Mouse (Mus musculus): ENCODE data around the gene Apoe.
"Not testable (repeated sequence)": the region's sequence is repeated elsewhere in the genome, so short reads cannot be mapped to it uniquely, and the experiment has no call there.

Apoe gene

DNA sequence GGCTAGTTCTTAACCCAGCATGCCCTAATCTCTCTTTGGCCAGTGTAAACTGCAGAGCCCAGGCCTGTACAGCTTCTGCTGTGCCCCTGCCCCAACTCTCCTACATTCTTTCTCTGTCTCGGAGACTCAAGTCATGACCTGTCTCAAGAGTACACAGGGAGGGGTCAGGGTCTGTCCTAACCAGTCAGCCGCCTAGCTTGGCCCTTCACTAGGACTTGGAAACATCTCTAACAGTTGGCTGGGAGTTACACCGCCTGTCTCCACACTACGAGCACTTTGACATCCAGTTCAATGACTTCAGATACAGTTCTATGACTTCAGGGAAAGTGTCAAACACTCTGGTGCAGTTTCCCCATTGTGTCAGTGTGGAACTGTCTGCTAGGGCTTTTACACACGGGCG, 7.6 kb downstream of the Apoe start:
- DNase-seq: no peak

DNA sequence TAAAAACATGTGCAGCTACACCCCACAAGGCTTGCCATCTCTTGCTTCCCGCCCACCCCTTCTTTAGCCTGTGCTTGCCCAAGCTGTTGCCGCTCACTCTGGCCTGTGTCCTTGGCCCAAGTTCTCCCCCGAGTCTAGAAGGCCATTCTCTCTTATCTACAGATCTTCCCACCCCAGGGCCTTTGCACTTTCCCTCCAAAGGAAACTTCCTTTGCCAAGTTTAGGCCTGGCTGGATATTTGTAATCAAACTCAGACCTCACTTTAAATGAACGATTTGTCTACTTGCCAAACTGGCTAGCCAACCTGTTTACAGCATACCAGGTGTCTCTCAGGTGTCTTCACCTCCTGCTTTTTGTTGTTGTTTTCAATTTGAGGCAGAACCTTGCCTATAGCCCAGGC, 8.1 kb downstream of the Apoe start:
- no peak for DNase-seq

DNA sequence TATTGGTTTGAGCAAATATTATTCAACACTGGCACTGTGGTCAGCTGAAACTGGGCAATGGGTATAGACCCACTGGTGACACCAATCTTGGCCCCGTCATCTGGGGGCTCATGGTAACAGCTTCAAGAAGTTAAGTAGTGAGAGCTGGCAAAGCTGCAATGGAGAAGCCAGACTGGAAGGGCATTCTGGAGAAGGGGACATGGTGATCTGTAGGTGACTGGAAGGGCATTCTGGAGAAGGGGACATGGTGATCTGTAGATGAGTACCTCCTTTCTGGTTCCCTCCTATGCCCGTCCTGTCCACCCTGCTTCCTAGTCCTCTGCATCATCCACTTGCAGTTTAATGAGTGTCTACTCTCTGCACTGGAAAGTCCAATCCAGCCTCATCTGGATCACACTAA, 10.4 kb downstream of the Apoe start:
- no peak for DNase-seq

DNA sequence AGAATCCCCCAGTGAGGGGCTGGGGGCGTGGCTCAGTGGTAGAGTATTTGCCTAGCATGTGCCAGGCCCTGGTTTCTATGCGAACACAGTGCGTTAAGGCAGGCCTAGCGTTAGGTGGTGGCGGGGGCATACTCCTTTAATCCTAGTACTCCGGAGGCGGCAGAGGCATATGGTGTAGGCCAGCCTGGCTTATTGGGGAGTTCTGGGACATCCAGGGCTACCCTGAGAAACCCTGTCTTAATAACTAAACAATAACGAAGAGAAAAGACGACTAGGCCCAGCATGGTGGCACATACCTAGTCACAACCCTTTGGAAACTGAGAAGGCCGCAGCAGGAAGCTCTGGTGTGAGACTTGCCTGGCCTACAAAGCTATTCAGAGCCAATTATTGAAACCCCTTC, 10.9 kb downstream of the Apoe start:
- no peak for DNase-seq

DNA sequence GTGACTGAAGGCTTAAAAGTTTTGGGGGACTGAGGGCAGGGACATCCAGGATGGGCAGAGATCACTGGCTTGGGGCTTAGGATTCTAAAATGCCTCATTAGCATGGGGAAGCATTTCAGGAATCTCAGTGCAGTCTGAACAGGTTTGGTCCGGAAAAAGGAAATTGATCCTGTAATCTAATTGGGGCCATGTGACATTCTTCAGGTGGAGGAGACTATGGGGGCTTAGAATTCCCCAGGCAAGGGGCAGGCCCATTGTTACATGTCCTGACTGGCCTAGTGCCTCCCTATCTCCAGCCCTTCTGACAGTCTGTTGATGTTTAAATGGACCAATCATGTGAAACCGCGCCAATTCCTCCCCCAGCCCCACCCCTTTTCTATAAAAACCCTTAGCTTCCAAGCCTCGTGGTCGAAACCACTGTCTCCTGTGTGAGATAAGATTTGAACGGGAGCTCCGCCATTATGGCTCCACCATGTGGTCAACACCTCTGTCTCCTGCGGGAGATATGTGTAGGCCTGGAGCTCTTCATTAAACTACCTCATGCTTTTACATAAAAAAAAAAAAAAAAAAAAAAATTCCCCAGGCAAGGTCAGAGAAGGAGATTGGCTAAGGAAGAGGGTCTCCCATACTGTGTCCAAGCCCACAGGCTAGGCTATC, 11.9 kb downstream of the Apoe start:
- DNase-seq: not testable (repeated sequence)

DNA sequence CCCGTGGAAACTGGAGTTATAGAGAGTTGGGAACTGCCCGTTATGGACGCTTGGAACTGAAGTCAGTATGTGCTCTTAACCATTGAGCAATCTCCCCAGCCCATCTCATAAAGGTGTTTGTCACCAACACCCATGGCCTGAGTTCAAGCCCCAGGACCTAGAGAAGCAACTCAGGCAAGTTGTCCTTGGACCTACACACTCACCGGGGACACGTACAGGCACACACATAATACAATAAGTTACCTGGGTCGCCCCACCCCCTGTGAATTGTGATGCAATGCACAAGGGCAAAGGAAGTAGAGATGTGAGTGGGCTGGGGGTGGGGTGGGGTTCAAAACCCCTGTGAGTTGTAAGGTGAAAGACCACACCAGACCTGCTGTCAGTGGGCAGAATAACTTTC, 12.5 kb downstream of the Apoe start:
- no peak for DNase-seq

DNA sequence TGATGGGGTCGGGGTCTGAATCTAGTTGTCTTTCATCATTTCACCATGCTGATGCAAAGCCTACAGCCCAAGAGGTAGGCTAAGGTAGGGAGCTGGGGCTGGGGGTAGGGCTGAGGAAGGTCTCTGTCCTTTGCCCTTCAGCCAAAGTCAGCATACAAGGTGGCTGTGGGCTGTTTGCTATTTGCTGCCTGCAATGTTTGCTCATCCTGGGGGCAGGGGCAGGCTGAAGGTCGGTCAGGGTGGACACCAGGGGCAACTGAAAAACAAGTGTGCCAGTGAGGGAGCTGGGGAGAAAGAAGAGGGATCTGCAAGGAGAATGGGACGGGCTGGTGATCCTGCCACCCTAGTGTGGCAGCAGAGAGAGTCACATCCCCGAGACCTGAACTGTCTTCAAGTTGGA, 13.6 kb downstream of the Apoe start:
- DNase-seq: no peak

DNA sequence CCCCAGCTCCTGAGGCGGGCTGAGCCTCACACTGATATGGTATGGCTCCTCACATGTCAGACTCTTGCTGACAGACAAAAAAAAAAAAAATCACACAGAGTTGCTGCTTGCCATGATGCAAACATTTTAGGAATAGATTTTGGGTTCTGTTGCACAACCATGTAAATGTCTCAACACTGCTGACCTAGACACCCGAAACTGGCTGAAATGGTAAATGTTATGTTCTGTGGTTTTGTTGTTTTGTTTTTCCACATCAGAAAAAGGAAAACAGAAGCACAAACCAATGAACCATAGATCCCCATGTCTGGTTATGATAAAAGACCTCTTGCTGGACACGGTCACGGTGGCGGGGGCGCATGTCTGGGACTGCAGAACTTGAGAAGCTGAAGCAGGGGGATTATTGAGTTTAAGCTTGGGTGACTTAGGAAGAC, 15.2 kb downstream of the Apoe start:
- DNase-seq: no peak

DNA sequence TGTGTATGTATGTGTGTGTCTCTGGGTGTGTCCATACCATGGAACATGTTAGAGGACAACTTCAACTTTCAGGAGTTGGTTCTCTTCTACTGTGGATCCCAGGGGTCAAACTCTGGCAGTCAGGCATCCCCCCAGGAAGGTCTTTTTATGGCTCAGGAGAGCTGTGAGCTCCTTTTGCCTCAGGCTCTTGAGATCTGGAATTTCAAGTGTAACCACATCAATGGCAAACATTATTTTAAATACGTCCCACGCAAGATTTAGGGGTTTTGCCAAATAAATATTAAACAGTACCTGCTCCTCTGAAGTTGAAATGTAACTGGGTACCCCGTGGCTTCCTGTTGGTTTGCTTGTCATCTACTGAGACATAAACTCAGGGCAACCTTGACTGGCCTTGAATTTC, 16.0 kb downstream of the Apoe start:
- no peak for DNase-seq

DNA sequence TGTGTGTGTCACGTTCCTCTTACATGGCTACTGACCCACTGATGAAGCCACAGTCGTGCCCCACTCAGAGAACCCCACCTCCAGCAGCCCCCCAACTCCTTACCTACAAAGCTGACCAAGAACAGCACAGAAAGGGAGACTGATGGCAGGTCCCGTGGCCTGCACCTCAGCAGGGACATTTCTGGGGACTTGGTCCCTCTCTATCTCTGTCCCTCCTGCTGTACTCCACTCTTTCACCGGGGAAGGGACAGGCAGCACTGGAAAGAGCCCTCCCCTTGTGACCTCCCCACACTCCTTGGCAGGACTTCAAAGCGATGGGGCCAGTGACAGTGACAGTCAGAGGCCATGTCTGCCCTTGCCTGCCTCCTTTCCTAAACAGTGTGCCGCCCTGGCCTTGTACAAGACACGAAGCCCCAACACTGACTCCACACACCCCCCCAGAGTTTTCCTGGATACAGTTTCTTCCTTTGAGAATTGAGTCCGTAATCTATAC, 17.7 kb downstream of the Apoe start, which contains the start of the genes Gm44805 and Apoc4:
Gene Gm44805 (minus strand): TSS at position 222 of the 493 bp plus-strand sequence.
Gene Apoc4 (minus strand): TSS at position 278 of the 493 bp plus-strand sequence.
- no peak for DNase-seq

DNA sequence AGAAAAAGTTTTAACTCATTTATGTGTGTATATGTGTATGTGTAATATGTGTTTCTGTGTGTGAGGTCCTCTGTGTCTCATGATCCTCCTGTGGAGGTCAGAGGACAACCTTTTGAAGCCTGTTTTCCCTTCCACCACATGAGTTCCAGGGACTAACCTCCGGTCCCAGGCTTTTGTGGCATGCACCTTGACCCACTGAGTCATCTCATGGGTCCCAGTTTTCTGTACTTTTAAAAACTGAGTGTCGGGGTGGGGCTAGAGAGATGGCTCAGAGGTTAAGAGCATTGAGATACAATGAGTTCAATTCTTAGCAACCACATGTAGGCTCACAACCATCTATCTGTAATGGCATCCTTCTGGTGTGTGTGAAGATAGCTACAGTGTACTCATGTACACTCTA, 18.3 kb downstream of the Apoe start:
- DNase-seq: no peak

DNA sequence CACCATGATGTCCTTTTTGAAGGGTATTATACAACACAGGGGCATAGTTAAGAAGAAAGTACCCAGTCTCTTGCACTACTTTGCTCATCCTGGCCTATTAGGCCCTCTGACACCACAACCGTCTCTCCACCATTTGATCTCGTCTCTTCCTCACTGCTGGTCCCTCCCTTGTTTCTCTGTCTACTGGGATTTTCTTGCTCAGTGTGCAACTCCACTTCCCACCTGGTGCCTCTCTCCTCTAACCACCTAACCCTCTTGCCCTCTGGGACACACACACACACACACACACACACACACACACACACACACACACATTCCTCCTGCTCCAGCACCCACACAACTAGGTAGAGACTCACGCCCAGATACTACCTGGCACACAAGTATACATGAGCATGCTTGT, 20.1 kb downstream of the Apoe start:
- DNase-seq: no peak

DNA sequence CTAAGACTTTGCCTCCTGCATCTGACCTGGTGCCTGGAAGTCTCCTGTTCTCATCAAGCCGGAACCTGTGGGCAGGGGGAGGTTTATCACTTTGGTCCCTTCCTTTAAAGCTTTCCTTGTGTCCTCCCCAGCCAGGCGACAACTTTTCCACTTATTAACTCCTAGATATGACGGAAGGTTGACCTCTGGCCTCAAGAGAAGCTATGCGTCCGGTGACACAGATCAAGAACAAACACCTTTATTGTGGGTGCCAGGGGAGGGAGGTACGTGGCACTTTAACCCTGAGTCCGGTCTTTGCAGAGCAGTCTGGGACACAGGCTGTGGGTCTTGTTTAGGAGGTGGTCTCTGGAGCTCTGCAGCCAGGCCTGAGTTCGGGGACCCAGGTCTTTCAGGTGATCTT, 21.1 kb downstream of the Apoe start, which contains the start of gene Apoc2:
Gene Apoc2 (minus strand): TSS at position 70 of the 400 bp plus-strand sequence.
- DNase-seq: no peak

DNA sequence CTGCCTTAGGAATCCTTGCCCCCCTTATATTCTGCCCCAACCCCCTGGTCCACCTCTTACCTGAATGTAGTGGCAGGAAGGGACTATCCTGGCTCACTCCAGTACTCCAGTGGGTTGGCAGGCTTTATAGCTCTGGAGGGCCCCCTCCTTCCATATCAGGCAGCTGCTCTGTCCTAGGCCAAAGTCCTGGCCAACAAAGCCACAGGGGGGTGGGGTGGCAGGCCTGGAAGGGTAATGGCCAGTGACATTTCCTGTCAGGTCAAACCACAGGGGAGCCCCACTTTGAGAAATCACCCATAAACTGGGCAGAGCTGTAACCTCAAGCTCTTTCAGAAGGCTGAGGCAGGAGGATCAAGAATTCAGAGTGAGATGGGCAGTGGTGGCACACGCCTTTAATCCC, 22.3 kb downstream of the Apoe start:
- no peak for DNase-seq

DNA sequence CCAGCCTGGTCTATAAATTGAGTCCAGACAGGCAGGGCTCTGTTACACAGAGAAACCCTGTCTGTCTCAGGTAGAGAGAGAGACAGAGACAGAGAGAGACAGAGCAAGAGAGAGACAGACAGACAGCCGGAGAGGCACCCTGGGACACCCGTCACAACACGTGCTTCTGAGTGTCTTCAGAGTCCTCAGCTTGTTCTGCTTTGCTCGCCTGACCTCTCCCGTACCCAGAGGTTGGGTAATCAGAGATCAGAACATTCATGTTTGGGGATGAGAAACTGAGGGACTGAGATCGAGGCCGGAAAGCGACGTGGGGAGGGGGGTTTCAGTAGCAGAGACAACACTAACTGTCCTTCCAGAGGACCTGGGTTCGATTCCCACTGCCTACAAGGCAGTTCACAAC, 23.2 kb downstream of the Apoe start:
- DNase-seq: no peak

DNA sequence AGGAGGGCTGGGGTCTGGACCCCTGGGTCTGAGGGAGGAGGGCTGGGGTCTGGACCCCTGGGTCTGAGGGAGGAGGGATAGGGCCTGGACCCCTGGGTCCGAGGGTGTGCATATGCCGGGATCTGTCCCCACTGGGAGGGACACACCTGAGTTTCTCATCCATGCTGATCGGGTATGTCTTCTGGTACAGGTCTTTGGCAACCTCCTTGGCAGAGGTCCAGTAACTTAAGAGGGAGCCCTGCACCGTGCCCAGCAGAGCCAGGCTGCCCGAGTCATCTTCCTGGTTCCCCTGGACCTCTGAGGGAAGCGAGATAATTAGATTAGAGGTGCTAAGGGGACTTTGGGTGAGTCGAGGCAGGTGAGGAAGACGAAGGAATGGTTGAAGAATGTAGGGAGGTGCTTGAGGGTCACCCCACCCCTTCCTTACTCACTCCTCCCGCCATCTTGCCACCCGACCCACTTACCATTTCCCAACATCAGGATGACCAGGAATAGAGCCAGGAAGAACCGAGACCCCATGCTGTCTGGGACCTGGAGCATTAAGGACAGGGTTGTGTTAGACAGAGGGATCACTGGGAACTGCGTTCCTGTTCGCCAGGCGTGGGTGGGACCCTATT, 25.8 kb downstream of the Apoe start:
- DNase-seq: peak; percentile 11

DNA sequence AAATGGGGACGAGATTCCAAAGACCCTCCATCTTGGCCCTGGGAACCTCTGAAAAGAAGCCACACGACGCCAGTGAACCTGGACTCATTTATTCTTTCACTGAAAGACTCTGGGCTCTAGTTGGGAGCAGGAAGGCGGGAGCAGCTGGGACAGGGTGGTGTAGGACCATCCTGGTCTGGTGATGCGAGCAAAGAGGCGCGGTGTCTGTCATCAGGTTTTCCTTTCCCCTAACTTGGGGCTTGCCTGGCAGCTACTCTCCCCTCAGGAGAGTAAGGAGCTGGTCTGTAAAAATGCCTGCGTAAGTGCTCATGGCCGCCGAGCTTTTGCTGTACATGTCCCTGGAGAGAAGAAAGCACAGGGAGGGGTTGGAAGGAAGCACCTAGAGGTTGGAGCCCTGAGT, 27.5 kb downstream of the Apoe start:
- no peak for DNase-seq

DNA sequence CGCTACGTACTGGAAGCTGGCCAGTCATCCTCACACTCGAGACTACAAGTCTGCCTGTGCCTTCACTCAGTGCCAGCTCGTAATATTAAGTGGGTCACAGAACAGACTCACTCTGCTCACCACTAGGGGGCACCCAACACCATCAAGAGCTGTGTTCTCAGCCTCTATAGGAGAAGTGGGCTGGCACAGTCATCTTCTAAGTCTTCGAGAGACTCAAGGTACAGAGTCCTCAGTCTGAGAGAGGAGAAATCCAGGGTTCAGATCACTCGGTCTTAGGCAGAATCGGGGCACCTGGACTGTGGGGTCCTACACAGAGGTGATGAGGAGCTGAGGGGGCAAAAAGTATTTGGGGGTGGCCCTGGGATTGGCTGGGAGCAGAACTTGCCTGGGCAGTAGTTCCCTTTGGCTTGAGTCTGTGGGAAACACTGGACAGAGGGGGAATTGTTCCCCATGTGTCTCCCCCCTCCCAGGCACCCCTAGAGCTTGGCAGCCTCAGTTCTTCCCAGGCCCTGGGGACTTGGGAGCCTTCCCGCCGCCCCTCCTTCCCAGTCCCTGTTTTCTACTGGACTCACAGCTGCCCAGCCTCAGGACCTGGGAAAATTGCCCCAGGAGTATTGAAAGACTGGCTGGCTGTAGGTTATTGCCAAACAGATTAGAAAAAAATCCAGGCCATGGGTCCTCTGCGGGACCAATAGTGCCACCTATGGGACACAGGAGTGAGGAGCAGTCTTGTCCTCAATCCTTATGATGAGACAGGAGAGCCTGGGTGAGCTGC, 29.9 kb downstream of the Apoe start:
- peak; percentile 96 for DNase-seq

DNA sequence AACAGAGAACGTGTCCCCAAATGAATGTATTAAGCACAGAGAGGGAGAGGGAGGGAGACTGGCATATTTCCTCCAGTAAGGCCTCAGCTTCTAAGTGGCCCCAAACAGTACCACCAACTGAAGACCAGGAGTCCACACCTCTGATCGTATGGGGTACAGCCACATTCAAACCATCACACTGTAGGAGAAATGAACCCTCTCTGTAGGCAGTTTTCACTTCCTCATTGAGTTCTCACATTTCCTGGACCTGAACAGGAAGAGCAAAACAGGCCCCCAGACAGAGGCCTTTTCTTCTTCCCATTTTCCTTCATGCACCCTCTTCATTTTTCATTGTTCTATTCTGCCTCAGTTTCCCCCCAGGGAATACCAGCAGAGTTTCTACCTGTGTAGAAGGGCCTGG, 31.6 kb downstream of the Apoe start:
- DNase-seq: no peak

DNA sequence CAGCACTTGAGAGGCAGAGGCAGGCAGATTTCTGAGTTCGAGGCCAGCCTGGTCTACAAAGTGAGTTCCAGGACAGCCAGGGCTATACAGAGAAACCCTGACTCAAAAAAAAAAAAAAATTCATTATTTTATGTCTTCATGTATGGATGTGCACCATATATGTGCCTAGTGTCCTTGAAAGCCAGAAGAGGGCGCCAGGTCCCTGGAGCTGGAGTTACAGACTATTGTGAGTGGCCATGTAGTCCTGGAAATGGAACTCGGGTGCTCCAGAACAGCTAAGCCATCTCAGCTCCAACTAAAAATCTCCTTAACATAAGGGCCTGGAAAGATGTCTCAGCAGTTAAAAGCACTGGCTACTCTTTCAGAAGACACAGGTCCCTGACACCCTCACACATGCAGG, 32.2 kb downstream of the Apoe start:
- no peak for DNase-seq

DNA sequence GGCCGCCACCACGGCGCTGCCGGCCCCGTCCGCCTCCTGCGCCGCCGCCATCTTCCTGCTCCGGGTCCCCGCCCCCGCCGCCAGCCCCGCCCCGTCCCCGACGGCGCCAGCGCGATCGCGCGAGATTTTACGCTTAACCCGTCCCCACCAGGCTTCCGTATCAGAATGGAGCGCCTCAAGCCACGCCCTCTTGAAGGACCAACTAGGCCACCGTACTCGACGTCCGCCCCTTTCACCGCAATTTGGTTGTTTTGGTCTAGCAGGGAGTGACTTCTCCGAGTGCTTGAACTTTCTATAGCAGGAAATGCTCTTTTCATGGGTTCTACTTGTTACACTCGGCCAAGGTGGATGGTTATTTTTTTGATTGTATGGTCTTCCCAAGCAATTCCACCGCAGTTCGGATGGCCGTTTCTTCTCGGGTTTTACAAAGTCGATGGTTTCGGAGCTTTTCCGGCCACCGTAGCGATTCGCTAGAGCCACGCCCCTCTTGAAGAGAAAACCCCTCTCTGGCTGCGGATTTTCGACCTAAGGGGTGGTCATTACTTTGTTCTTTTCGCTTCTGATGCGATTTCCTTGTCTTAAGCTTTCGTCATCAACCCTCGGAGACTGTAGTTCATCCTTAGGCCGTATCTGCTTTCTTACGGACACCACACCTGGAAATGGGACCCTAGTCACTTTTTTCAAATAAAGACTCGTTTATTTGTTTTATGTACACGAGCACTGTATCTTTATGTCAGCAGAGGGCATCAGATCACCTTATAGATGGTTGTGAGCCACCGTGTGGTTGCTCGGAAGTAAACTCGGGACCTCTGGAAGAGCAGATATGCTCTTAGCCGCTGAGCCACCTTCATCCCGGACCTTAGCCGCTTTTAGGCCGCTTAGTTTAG, 33.8 kb downstream of the Apoe start, which contains the start of gene Clptm1:
Gene Clptm1 (minus strand): TSS at position 79 of the 887 bp plus-strand sequence.
- DNase-seq: peak; percentile 98

DNA sequence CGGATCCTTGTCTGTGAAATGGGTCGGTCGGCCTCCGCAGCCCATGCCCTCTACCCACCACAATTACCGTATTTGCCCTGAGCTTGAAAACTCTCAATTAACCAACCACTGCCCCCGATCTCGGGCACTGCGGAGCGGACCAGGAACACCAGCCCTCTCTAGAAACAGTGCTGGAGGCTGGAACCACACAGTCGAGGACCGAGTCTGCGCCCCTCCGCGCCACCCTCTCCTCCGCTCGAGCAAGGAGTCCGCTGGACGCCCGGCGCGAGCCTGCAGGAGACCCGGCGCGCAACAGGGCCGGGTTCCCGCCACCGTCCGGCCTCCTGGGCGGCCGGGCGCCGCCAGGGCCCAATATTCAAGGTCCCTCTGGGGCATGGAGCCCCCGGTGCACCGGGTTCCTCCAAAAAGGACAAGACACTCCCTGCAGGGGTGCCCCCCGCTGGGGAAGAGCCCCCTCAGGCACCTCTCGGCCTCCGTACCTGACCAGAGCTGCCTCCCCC, 34.5 kb downstream of the Apoe start:
- no peak for DNase-seq

All from kidney, postnatal 10 days (tissue).